ENCODE assay signal across 12 mouse cellular contexts in genomic region chr7:123826406-123826805, GRCm38 (mm10).
DNase-seq lines count a peak whose midpoint lies in the region.
"Had no signal": no experiment of that assay in that cellular context is flagged by ENCODE, and none has a peak within 500 bp of the region (broad histone marks: within the 10 kb centered on the region; RNA-seq: fewer than 3 reads in every experiment).

No protein-coding gene starts in this region.

- intact Hi-C loops in heart, postnatal 36 days (cut with DNase I), result no loop called here
- intact Hi-C loops in left cerebral cortex, postnatal 4 days (cut with DNase I), result no loop called here
- intact Hi-C loops in left cerebral cortex, postnatal 36 days (cut with DNase I), result no loop called here

- DNase-seq in cerebellum, postnatal 14 days, result peak; percentile 34 to 38
- no peak for DNase-seq in cerebellum, adult 8-10 months
- peak; percentile 75 for DNase-seq in heart, adult 11 months
- no peak for DNase-seq in heart, postnatal 36 days
- peak; percentile 9 for DNase-seq in left cerebral cortex, postnatal 4 days
- no peak for DNase-seq in left cerebral cortex, postnatal 36 days (ENCODE audit: low spot score in 2 of 2)
- DNase-seq in thymus, postnatal 14 days, result no peak
- DNase-seq: adrenal gland, adult 2 months; adrenal gland, postnatal 10 days; adrenal gland, postnatal 25 days; cerebellum, adult 11-12 months; cerebellum, adult 2 months had no signal

Comparison
In these comparisons a context has a peak if more than half of its experiments do, and no peak if none do; other contexts are left out.
1. DNase-seq: peak in cerebellum, postnatal 14 days (2 of 2), heart, adult 11 months (single experiment) and left cerebral cortex, postnatal 4 days (single experiment); none in cerebellum, adult 8-10 months (single experiment), heart, postnatal 36 days (0 of 2), left cerebral cortex, postnatal 36 days (0 of 2) and thymus, postnatal 14 days (single experiment).